Mouse (Mus musculus): ENCODE results near the gene Ces5a.
"Not testable (repeated sequence)": the region's sequence is repeated elsewhere in the genome, so short reads cannot be mapped to it uniquely, and the experiment has no call there.

The Ces5a gene

GRCm38 (mm10) chr8:93478211-93478610 is 57.4 kb downstream of the Ces5a start:
- Histone ChIP-seq H3K36me3 (ENCODE audit: insufficient read depth, low read length) (no peaks in the 10 kb centered on the region), H3K27me3 (ENCODE audit: insufficient read depth, low read length) (no peaks in the 10 kb centered on the region), H3K4me3 (replicated peaks; ENCODE audit: low read length) (no peak overlapping the region), H3K9me3 (ENCODE audit: low read length) (no peaks in the 10 kb centered on the region), H3K4me1 (replicated peaks; ENCODE audit: low read depth, low read length) (no peaks in the 10 kb centered on the region)
- no peak for TF ChIP-seq POU5F1 (IDR thresholded peaks at IDR 0.05; ENCODE audit: borderline replicate concordance, low read length)
- no peak for TF ChIP-seq NANOG (IDR thresholded peaks at IDR 0.05; ENCODE audit: borderline replicate concordance, low read length)

DNA sequence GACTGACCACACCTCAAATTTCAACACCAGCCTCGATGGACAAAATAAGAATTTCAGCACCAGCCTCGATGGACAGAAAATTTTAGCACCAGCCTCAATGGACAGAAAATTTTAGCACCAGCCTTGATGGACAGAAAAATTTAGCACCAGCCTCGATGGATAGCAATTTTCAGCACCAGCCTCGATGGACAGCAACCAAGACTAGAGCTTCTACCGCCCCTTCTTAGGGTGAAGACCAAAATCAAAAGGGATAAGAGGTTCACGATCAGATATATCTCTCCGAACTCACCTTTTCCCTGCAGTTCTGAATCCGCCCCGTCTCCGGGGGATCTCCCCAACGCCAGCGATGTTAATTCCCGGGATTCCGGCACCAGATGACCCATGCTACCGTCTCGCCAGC is 65.9 kb downstream of the Ces5a start:
- not testable (repeated sequence) for H3K36me3 ChIP-seq (ENCODE audit: insufficient read depth, low read length); H3K4me3 ChIP-seq (replicated peaks; ENCODE audit: low read length)
- H3K9me3 ChIP-seq (ENCODE audit: low read length): peaks cover 44% of the 10 kb centered on the region

DNA sequence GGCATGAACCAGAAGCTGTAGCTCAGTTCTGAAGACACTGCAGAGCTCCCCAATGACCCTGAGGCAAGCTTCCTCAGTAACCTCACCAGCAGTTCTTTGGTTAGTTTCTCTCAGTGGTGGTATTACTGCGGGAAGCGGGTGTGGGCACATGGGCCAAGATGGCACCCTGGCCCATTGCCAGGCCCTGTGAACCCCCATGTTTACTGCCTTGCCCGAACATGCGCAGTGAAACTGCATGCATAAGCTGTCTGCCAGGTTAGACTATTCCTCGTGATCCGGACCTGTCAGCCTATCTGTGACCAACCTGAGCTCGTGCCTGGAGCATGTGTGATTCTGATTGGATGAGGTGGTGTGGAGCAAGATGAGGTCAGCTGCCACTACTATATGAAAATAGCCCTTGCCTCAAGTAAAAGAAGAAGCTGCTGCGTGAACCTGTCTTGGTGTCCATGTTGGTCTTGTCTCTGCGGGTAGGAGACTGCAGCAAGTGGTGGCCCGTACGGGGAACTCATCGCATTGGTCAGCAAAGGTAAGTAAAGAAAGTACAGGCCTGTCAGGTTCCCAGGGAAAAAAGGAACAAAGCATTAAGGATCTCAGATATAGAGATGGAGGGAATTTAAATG is 81.3 kb downstream of the Ces5a start:
- H3K9me3 ChIP-seq (ENCODE audit: low read length): peaks cover 19% of the 10 kb centered on the region
- no peaks in the 10 kb centered on the region for H3K27me3 ChIP-seq (ENCODE audit: insufficient read depth, low read length)
- H3K4me3 ChIP-seq (replicated peaks; ENCODE audit: low read length): no peak overlapping the region
- TF ChIP-seq NANOG (IDR thresholded peaks at IDR 0.05; ENCODE audit: borderline replicate concordance, low read length) (no peak), CTCF (conservative IDR thresholded peaks at IDR 0.05; ENCODE audit: low read length) (no peak), POU5F1 (IDR thresholded peaks at IDR 0.05; ENCODE audit: borderline replicate concordance, low read length) (no peak)
- no peaks in the 10 kb centered on the region for H3K4me1 ChIP-seq (replicated peaks; ENCODE audit: low read depth, low read length)
- H3K36me3 ChIP-seq (ENCODE audit: insufficient read depth, low read length): no peaks in the 10 kb centered on the region

More for the DNA sequence above, 65.9 kb downstream of the Ces5a start:
- not testable (repeated sequence) for H3K27me3 ChIP-seq (ENCODE audit: insufficient read depth, low read length); H3K4me1 ChIP-seq (replicated peaks; ENCODE audit: low read depth, low read length)

All from E14TG2a.4 (cell line).